Mouse (Mus musculus) spleen, postnatal 14 days (tissue): ENCODE data around the gene Upk3bl.
A peak's percentile ranks its signal among the peaks of the same experiment; 100 is the strongest.
"Not testable (repeated sequence)": the region's sequence is repeated elsewhere in the genome, so short reads cannot be mapped to it uniquely, and the experiment has no call there.

ENCODE experiments used
- DNase-seq, 2 experiments: peaks; one replicate each; pipeline ENCODE4 v3.0.0; 2021 to 2022; ENCODE audit warnings: low spot score in 2 of 2

Gene Upk3bl

GRCm38 (mm10) chr5:136045987-136046386 is 8.3 kb upstream of the Upk3bl start:
- peak; percentile 61 to 77 for DNase-seq

- not testable (repeated sequence) for DNase-seq
These were observed 5.8 kb upstream of the Upk3bl start for GRCm38 (mm10) chr5:136048541-136048940.

DNA sequence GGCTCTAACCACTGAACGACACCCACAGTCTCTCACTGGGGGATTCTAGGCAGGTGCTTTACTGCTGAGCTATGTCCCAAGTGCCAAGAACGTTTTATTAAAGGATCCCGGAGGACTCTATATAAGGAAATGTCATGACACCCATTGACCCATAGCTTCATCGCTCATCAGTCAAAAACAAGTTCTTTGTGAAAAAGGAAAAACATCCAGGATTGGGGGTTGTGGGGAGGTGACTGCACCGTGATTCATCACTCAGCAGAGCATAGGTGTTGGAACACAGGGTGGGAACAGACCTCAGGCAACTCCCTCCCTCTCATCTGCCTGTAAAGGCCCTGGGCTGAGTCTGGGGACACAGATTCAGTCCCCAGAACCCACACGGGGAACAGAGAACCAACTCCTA is 4.4 kb upstream of the Upk3bl start:
- DNase-seq: no peak

DNA sequence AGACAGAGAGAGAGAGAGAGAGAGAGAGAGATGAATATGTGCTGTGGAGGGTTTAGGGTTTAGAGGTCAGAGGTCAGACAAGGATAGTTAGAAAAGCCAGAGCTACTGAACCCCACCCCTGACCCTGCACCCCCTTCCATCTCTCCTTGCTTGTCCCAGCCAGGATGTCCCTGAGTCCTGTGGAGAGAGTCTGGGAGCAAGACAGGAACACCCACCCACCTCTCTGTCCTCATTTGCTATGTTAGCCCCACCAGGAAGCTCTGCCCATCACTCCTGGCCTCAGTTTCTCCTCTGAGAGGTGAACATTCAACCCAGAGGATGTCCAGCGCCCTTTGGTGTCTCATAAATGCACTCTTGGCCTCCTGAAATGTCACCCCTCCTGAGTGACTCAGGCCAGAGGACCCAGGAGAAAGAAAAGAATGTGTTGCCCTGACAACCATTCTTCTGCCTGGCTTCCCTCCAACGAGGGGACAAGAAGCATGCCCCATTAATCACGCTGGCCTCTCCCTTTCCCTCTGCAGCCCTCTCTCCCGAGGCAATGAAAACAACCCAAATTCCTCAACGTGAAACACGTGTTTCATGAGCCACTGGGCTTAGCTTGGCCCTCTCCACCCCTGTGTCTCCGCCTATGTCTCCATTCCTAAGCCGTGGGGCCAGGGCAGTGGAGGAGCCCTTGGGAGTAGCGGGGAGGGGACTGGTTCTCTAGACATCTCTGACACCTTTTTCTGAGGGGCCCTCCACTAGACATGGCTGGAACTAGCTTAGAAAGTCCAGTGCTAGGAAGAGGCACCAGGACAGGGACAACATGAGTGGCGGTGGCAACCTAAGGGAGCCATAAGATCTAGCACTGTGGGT is 2.8 kb upstream of the Upk3bl start:
- no peak for DNase-seq

- DNase-seq: no peak
These were observed 1.2 kb upstream of the Upk3bl start for GRCm38 (mm10) chr5:136052861-136053655.

- no peak for DNase-seq
These were observed 1.8 kb downstream of the Upk3bl start for GRCm38 (mm10) chr5:136056062-136056461.

DNA sequence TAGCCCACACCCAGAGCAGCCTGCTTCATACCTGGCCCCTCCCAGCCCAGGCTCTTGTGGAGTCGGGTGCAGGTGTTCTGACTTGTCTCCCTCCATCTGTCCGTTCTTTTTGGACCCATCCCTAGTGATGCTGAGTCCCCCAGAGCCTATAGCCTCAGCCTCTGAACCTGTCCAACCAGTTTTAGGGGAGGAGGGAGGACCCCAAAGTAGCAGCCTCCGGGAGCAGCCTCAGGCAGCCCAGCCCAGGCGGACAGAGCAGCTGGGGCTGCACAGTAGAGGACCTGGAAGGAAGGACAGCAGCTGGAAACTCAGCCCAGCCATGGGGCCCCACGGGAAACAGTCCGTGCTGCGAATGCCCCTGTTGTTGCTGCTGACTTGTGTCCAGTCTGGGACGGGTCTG is 2.8 kb downstream of the Upk3bl start:
- DNase-seq: no peak

- DNase-seq: peak; percentile 58 to 76
These were observed 7.3 kb downstream of the Upk3bl start for GRCm38 (mm10) chr5:136061567-136061966.

DNA sequence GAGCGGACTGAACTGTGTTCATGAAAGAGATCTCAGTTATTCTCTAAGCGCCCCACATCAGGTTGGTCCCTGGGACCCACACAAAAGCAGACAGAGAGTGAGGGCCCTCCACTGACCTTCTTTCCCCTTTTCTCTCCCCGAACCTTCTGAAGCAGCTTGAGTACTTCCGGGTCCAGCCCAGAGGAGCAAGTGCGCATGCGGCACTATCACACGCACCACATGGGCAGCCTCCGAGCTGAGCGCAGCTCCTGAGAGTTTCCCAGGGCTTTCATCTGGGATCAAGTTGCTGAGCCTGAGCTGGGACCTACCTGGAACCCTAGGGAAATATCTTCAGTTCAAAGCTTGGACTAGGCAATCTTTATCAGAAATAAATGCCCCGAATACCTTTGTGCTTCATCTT is 9.6 kb downstream of the Upk3bl start:
- DNase-seq: no peak

DNA sequence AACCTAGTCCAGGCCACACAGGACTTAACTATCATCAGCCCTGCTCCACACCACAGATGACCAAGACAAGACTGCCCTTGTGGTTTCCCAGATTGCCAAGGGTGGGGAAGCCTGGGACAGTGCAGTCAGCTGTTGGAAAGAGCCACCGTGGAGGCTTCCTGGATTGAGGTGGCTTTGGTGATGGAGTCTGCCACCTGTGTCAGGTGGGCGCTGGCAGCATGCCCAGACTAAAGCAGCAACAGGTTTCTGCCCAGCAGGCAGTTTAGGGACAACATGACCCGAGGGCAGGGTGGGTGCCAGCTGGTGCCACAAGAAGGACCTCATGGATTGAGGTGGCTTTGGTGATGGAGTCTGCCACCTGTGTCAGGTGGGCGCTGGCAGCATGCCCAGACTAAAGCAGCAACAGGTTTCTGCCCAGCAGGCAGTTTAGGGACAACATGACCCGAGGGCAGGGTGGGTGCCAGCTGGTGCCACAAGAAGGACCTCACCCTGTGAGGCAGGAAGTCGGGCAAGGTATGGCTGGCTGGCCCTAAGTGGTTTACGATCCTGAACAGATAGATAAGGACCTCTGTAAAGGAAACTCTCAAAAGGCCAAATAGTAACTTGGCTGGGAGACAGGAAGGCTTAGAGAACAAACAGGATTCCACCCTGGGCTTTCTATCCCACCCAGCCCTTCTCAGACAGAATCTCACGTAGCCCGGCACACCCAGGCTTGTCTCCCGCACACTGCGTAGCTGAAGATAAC is 12.3 kb downstream of the Upk3bl start:
- not testable (repeated sequence) for DNase-seq

DNA sequence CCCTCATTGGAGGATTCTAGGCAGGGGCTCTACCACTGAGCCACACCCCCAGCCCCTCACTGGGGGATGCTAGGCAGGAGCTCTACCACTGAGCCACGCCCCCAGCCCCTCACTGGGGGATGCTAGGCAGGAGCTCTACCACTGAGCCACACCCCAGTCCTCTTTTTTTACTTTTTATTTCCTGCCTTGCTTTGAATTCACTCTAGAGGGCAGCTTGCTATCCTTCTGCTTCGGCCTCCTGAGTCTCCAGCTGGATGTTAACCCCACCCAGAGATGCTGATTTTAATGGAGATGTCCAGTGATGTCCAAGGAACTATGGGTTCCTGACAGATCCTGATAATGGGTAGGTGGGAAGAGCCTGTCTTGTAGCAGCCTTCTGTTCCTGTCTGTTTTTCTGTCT is 15.1 kb downstream of the Upk3bl start:
- DNase-seq: no peak

DNA sequence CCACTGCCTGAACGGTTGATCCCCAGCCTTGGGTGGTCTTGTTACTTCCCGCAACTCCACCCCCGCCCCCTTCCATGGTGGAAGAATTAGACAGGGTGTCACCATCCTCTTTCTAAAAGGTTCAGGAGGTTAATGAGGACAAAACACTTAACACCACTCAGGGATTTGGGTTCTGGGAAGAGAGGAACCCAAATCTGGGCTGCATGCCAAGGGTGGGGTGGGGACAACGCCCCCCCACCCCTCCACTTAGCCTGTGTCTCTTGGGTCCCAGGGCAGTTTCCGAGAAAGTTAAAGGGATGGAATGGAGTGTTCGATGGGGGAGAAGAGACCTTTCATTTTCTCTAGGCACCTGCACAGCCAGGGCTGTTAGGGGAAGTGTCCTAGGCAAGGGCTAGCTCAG is 18.8 kb downstream of the Upk3bl start:
- DNase-seq: no peak

GRCm38 (mm10) chr5:136073526-136073925 is 19.2 kb downstream of the Upk3bl start:
- DNase-seq: no peak

- no peak for DNase-seq
These were observed 20.8 kb downstream of the Upk3bl start for GRCm38 (mm10) chr5:136075076-136075475.

DNA sequence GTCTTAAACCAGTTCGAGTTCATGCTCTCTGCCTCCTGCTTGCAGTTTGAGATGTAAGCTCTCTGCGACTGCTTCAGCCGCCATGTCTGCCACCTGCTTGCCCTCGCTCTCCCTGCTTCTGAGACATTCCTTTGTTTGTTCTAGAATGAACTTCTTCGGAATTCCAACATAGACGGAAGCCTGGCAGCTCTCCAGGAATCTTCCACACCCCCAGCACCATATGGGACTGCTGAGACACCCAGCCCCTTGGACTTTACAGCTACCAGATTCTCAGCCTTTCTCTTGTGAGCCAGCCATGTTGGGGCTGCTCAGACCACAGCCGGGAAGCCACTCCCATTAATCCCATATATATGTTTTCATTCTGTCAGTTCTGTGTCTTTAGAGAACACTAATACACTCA is 22.0 kb downstream of the Upk3bl start:
- no peak for DNase-seq

DNA sequence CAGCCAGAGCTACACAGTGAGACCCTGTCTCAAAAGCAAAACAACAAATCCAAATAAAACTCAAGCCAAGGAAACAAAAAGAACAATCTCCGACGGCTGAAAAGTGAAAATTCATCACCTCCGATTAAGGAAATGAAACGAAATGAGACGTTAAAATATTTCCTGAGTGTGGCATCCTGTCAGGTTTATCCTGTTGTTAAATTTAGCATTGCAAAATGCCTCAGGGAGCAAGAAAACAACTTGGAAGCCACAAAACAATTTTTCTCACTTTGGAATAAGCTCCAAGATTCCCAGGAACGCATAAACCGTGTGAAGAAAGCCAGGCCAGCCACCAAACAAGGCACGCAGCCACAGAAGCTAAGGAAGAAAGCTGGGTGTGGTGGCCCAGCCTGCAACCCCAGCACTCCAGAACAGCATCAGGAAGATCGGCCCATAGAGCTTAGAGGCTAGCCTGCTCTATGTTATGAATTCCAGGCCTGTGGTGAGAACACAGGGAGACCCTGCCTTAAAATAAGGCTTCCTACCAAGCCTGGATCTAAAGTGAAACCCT is 22.8 kb downstream of the Upk3bl start:
- no peak for DNase-seq

DNA sequence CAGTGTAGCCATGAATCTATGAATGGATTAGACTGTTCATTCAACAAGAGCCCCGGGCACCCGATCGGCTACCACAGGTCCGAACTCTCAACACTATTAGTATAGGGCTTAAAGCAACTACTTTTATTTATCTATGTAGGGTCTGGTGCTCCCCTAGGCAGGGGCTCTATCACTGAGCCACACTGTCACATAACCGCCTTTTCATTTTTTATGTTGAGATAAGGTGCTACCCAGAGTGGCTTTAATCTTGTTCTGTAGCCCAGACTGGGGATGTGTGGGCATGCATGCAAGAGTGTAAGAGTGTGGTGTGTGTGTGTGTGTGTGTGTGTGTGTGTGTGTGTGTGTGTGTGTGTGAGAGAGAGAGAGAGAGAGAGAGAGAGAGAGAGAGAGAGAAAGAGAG is 23.8 kb downstream of the Upk3bl start:
- DNase-seq: no peak

GRCm38 (mm10) chr5:136082345-136082744 is 28.1 kb downstream of the Upk3bl start:
- no peak for DNase-seq

- peak; percentile 78 to 85 for DNase-seq
These were observed 29.4 kb downstream of the Upk3bl start, which contains the start of gene Rasa4 for GRCm38 (mm10) chr5:136083669-136084107. Gene Rasa4 (plus strand): TSS chr5:136083916.

DNA sequence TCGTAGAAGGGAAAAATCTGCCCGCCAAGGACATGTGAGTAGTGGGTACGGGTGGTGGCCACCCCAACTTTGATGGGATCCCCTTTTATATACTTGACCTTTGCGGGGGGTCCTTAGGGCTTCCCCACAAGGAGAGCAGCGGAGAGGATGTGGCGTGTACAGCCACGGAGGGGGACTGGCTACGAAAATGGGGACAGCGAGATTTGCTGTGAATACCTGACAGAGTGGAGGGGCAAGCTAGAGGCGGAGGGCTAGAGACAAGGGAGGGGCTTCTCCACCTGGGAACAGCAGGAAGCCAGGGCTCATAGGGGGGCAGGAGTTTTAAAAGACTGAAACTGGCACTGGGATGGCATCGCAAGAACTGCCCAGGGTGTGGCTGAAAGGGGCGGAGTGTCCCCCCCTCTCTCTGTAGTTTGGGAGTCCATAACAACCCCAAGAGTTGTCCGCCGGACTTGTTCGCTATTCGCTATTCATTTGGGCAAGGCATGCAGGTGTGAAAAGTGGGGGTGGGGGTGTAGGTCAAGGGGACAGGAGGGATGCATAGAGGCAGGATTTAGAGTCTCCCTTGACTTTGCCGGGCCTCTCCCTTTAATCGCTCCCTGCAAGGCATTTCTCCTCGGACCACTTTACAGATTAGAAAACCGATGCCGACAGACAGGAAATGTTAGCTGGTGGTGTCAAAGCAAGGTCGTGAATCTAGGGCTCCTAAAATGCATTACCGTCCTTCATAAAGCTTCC is 30.0 kb downstream of the Upk3bl start:
- no peak for DNase-seq
